22 mouse cellular contexts compared by ENCODE assay signal in genomic region chr17:45277516-45277915, GRCm38 (mm10).
DNase-seq lines count a peak whose midpoint lies in the region; TF ChIP-seq lines count a peak whose summit lies in the region.
"Had no signal": no experiment of that assay in that cellular context is flagged by ENCODE, and none has a peak within 500 bp of the region (broad histone marks: within the 10 kb centered on the region; RNA-seq: fewer than 3 reads in every experiment).

No protein-coding gene starts in this region.

- intact Hi-C loops in left cerebral cortex, postnatal 4 days (cut with DNase I) = no loop called here

- H3K4me3 ChIP-seq in layer of hippocampus, adult 2 months = no peak overlapping the region
- H3K4me3 ChIP-seq: forebrain, embryonic 15.5 days; gastrocnemius, adult 2 months; heart, adult 2 months; heart, embryonic 12.5 days; hindbrain, embryonic 13.5 days; limb, embryonic 13.5 days; lung, embryonic 15.5 days had no signal

- peak; percentile 61 for DNase-seq in left cerebral cortex, postnatal 4 days
- no peak for DNase-seq in left cerebral cortex, adult 8-10 months (ENCODE audit: low spot score in 2 of 2)
- DNase-seq in cerebellum, adult 8-10 months = peak; percentile 35
- DNase-seq in cerebellum, postnatal 25 days = peak; percentile 63 to 72
- no peak for DNase-seq in lung, postnatal 36 days
- no peak for DNase-seq in adrenal gland, postnatal 14 days
- DNase-seq in layer of hippocampus, adult 2 months (ENCODE audit: low spot score in 2 of 2) = no peak
- DNase-seq: adrenal gland, postnatal 10 days; gastrocnemius, adult 2 months; heart, adult 2 months; heart, postnatal 4 days; kidney, adult 9 months; kidney, postnatal 10 days; layer of hippocampus, adult 9-11 months; right cerebral cortex, postnatal 25 days; thymus, postnatal 25 days had no signal

- no peak for TF ChIP-seq CTCF in layer of hippocampus, adult 2 months (conservative IDR thresholded peaks at IDR 0.05)

- no peak overlapping the region for H3K27ac ChIP-seq in layer of hippocampus, adult 2 months
- H3K27ac ChIP-seq: forebrain, embryonic 15.5 days; gastrocnemius, adult 2 months; heart, adult 2 months; hindbrain, embryonic 13.5 days; limb, embryonic 13.5 days; lung, embryonic 15.5 days; macrophage had no signal

Comparison
In these comparisons a context has a peak if more than half of its experiments do, and no peak if none do; other contexts are left out.
1. DNase-seq: peak in left cerebral cortex, postnatal 4 days (single experiment), cerebellum, adult 8-10 months (single experiment) and cerebellum, postnatal 25 days (2 of 2); none in left cerebral cortex, adult 8-10 months (0 of 2), lung, postnatal 36 days (single experiment), adrenal gland, postnatal 14 days (single experiment) and layer of hippocampus, adult 2 months (0 of 2).